12 mouse cellular contexts compared by ENCODE assay signal in genomic region chr11:119059256-119059655, GRCm38 (mm10). TPM values are rescaled to one million over a fixed set of nuclear protein-coding genes. Genes with fewer than 3 reads are reported as not detected.
A peak's percentile ranks its signal among the peaks of the same experiment; 100 is the strongest.
DNase-seq lines count a peak whose midpoint lies in the region; ATAC-seq and TF ChIP-seq lines count a peak whose summit lies in the region.
"Had no signal": no experiment of that assay in that cellular context is flagged by ENCODE, and none has a peak within 500 bp of the region (broad histone marks: within the 10 kb centered on the region; RNA-seq: fewer than 3 reads in every experiment).

No protein-coding gene starts in this region.

- no peak overlapping the region for H3K9ac ChIP-seq in intestine, embryonic 15.5 days
- no peak overlapping the region for H3K9ac ChIP-seq in intestine, embryonic 16.5 days (ENCODE audit: low read depth, low read length)
- H3K9ac ChIP-seq in midbrain, embryonic 16.5 days (ENCODE audit: low read depth, low read length) = 0 out of 2 replicates have a peak overlapping the region, but pooled peaks have one; percentile 28
- H3K9ac ChIP-seq: liver, embryonic 15.5 days had no signal

- WGBS in intestine, embryonic 15.5 days = 22% methylated on average over 3 of the region's 3 CpGs
- WGBS in intestine, embryonic 16.5 days = 17% methylated on average over 3 of the region's 3 CpGs
- WGBS in midbrain, embryonic 16.5 days = 16% methylated on average over 3 of the region's 3 CpGs

- H3K27ac ChIP-seq in intestine, embryonic 15.5 days = no peak overlapping the region
- no peak overlapping the region for H3K27ac ChIP-seq in intestine, embryonic 16.5 days (ENCODE audit: low read length)
- no peak overlapping the region for H3K27ac ChIP-seq in midbrain, embryonic 16.5 days (ENCODE audit: low read length)
- no peak overlapping the region for H3K27ac ChIP-seq in layer of hippocampus, adult 2 months
- H3K27ac ChIP-seq: liver, embryonic 15.5 days had no signal

- no peak for ATAC-seq in intestine, embryonic 15.5 days
- ATAC-seq in intestine, embryonic 16.5 days = no peak
- no peak for ATAC-seq in midbrain, embryonic 16.5 days
- ATAC-seq: forebrain, embryonic 16.5 days had no signal

- peaks cover 35% of the 10 kb centered on the region for H3K4me1 ChIP-seq in intestine, embryonic 15.5 days (replicated peaks)
- peaks cover 30% of the 10 kb centered on the region for H3K4me1 ChIP-seq in intestine, embryonic 16.5 days (ENCODE audit: control insufficient read depth, insufficient read depth, low read length)
- H3K4me1 ChIP-seq in midbrain, embryonic 16.5 days (ENCODE audit: control insufficient read depth, insufficient read depth, low read length) = peaks cover 36% of the 10 kb centered on the region

- peak; percentile 41 to 46 for DNase-seq in B cell, adult 2 months
- peak; percentile 47 for DNase-seq in ZHBTc4 (ENCODE audit: low read depth, low spot score)
- no peak for DNase-seq in layer of hippocampus, adult 2 months (ENCODE audit: low spot score in 2 of 2)
- DNase-seq in urinary bladder, postnatal 4 days (ENCODE audit: low spot score in 2 of 2) = no peak
- DNase-seq: gastrocnemius, postnatal 25 days; kidney, adult 8-10 months; thymus, postnatal 36 days had no signal

- peak overlapping the region; percentile 94; the same call in 1 of the 2 replicates for H3K4me2 ChIP-seq in intestine, embryonic 15.5 days (replicated peaks)
- H3K4me2 ChIP-seq in intestine, embryonic 16.5 days (ENCODE audit: low read depth, low read length) = no peak overlapping the region
- H3K4me2 ChIP-seq in midbrain, embryonic 16.5 days (ENCODE audit: low read length) = no peak overlapping the region

- H3K27me3 ChIP-seq in intestine, embryonic 15.5 days (replicated peaks) = peaks cover 58% of the 10 kb centered on the region
- H3K27me3 ChIP-seq in intestine, embryonic 16.5 days (replicated peaks; ENCODE audit: control insufficient read depth, insufficient read depth, low read length) = peaks cover 52% of the 10 kb centered on the region
- peaks cover 15% of the 10 kb centered on the region for H3K27me3 ChIP-seq in midbrain, embryonic 16.5 days (ENCODE audit: control insufficient read depth, insufficient read depth, low read depth, low read length)

- no peak overlapping the region for H3K4me3 ChIP-seq in intestine, embryonic 15.5 days (replicated peaks)
- H3K4me3 ChIP-seq in intestine, embryonic 16.5 days (ENCODE audit: low read length) = no peak overlapping the region
- H3K4me3 ChIP-seq in midbrain, embryonic 16.5 days (ENCODE audit: low read depth, low read length) = no peak overlapping the region
- H3K4me3 ChIP-seq in layer of hippocampus, adult 2 months = no peak overlapping the region

- no peak for TF ChIP-seq CTCF in layer of hippocampus, adult 2 months (conservative IDR thresholded peaks at IDR 0.05)

- no peaks in the 10 kb centered on the region for H3K36me3 ChIP-seq in intestine, embryonic 15.5 days
- no peaks in the 10 kb centered on the region for H3K36me3 ChIP-seq in intestine, embryonic 16.5 days (ENCODE audit: control insufficient read depth, insufficient read depth, low read length)
- H3K36me3 ChIP-seq in midbrain, embryonic 16.5 days (ENCODE audit: control insufficient read depth, insufficient read depth, low read length) = no peaks in the 10 kb centered on the region
- H3K36me3 ChIP-seq: liver, embryonic 15.5 days had no signal

- H3K9me3 ChIP-seq in intestine, embryonic 15.5 days = no peaks in the 10 kb centered on the region
- no peaks in the 10 kb centered on the region for H3K9me3 ChIP-seq in intestine, embryonic 16.5 days (ENCODE audit: control insufficient read depth, low read length)
- H3K9me3 ChIP-seq in midbrain, embryonic 16.5 days (replicated peaks; ENCODE audit: control insufficient read depth, low read length, poor library complexity, severe bottlenecking) = no peaks in the 10 kb centered on the region
- H3K9me3 ChIP-seq: liver, embryonic 15.5 days had no signal

RNA-seq across cellular contexts. Expression of gene Cbx8, which starts 18.5 kb away (rescaled TPM):
- 7.4 and 7.9 TPM in 2 replicates for polyA plus RNA-seq in intestine, embryonic 15.5 days (2015; fragmentation: Nextera tagmentation; extraction: Ambion mirVana)
- polyA plus RNA-seq in intestine, embryonic 16.5 days (2015; fragmentation: Nextera tagmentation; extraction: Ambion mirVana) = 8.1 and 8.5 TPM in 2 replicates
- 8.5 and 8.6 TPM in 2 replicates for polyA plus RNA-seq in midbrain, embryonic 16.5 days (2015; fragmentation: Nextera tagmentation; extraction: Ambion mirVana)
- total RNA-seq in layer of hippocampus, adult 2 months (2021) = 10 to 100 TPM; 10.2 to 11.3 TPM

RNA-seq across cellular contexts. Expression of gene Cbx4, which starts 26.8 kb away (rescaled TPM):
- polyA plus RNA-seq in intestine, embryonic 15.5 days (2015; fragmentation: Nextera tagmentation; extraction: Ambion mirVana) = 10.7 and 11.2 TPM in 2 replicates
- 9.3 and 10.0 TPM in 2 replicates for polyA plus RNA-seq in intestine, embryonic 16.5 days (2015; fragmentation: Nextera tagmentation; extraction: Ambion mirVana)
- polyA plus RNA-seq in midbrain, embryonic 16.5 days (2015; fragmentation: Nextera tagmentation; extraction: Ambion mirVana) = 23.9 and 25.6 TPM in 2 replicates
- 10 to 100 TPM; 53.7 to 60.4 TPM for total RNA-seq in layer of hippocampus, adult 2 months (2021)

RNA-seq across cellular contexts. Expression of gene Cbx2, which starts 36.5 kb away (rescaled TPM):
- polyA plus RNA-seq in intestine, embryonic 15.5 days (2015; fragmentation: Nextera tagmentation; extraction: Ambion mirVana) = 24.8 and 27.0 TPM in 2 replicates
- 17.8 and 18.1 TPM in 2 replicates for polyA plus RNA-seq in intestine, embryonic 16.5 days (2015; fragmentation: Nextera tagmentation; extraction: Ambion mirVana)
- 13.3 and 18.0 TPM in 2 replicates for polyA plus RNA-seq in midbrain, embryonic 16.5 days (2015; fragmentation: Nextera tagmentation; extraction: Ambion mirVana)
- 1 to 10 TPM; 2.9 to 3.1 TPM for total RNA-seq in layer of hippocampus, adult 2 months (2021)

Comparison
In these comparisons a context has a peak if more than half of its experiments do, and no peak if none do; other contexts are left out.
1. DNase-seq: peak in B cell, adult 2 months (2 of 2) and ZHBTc4 (single experiment); none in layer of hippocampus, adult 2 months (0 of 2) and urinary bladder, postnatal 4 days (0 of 2).